Mouse (Mus musculus): ENCODE results near the gene Bclaf1. TPM values are rescaled to one million over a fixed set of nuclear protein-coding genes. Genes with fewer than 3 reads are reported as not detected.

Gene Bclaf1
- polyA plus RNA-seq, 1 experiment: 22.3 TPM

- DNase-seq (ENCODE audit: low read depth): no peak
These were observed 5.2 kb downstream of the Bclaf1 start for GRCm38 (mm10) chr10:20317466-20317865.

DNA sequence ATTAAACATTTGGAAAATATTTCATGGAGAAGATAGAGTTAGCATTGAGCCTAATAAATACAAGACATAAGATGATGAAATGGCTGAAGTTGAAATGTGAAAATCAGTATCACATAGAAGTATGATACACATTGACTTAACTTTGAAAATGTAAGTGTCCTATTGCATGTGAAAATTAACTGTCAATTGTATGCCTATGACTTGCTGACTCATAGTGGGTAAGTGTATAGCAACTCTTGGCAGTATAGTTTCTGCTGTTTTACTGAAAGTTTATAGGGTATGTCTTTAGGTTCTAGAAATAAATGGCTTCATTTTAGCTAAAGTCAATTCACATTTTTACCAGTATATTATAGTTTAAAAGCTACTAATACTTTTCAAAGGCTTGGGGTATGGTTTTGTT is 14.0 kb downstream of the Bclaf1 start:
- no peak for DNase-seq (ENCODE audit: low read depth)

GRCm38 (mm10) chr10:20331262-20331661 is 19.0 kb downstream of the Bclaf1 start:
- DNase-seq (ENCODE audit: low read depth): no peak

DNA sequence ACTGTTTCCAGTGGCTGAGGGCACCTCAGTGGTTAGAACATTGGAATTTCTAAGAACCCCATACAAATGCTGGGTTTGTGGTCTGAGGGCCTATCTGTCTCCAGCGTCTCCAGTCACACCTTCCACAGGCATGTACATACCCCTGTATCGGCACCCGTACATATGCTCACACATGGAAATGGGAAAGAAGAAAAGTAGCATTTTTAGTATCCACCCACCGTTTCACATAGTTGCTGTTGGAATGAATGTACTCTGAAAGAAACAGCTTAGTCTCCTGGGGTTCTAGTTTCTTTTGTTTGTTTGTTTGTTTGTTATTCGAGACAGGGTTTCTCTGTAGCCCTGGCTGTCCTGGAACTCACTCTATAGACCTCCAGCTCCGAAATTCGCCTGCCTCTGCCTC is 25.6 kb downstream of the Bclaf1 start:
- DNase-seq (ENCODE audit: low read depth): no peak

GRCm38 (mm10) chr10:20345736-20346135 is 33.5 kb downstream of the Bclaf1 start:
- DNase-seq (ENCODE audit: low read depth): peak; percentile 99

- DNase-seq (ENCODE audit: low read depth): peak; percentile 65
These were observed 35.3 kb downstream of the Bclaf1 start, which contains the start of gene Mtfr2 for GRCm38 (mm10) chr10:20347285-20348214. TSS of gene Mtfr2 (plus strand) at chr10:20347770.

GRCm38 (mm10) chr10:20348894-20349293 is 36.6 kb downstream of the Bclaf1 start:
- DNase-seq (ENCODE audit: low read depth): no peak

DNA sequence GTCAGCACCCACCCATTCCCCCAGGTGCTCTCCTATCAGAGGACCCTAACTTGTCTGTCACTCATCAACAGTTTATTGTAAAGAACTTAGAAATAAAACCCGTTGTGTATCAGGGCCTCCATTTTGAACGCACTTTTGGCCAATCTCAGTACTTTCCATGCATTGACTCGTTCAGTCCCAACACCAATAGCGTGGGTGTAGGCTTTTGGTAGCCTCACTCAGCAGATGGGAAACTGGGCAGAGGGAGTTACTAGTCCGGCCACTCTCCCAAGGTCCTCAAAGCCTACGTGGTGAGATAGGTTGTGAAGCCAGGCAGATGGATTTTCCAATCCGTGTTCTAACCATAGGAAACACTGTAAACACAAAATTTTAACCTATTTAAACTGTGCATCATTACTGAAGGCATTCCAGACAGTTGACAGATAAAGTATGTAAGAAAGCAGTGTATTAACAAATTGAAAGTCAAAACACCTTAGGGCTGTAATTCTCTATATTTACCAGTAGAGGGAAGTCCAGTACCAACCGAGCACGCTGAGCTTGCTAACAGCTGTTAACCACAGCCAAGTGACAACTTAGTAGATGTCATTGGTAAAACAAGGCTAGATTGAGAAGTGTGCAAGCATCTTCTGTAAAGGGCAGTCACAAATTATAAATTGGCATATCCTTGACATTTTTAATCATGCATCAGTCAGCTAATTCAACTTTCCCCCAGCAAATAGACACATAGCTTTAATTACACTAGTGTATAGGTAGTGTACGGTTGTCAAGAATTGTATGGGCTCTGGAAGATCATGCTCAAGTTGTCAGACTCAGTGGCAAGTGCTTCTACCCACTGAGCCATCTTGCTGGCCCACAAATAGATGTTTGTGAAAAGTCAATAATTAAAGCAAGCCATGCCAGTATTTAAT is 49.5 kb downstream of the Bclaf1 start:
- DNase-seq (ENCODE audit: low read depth): no peak

DNA sequence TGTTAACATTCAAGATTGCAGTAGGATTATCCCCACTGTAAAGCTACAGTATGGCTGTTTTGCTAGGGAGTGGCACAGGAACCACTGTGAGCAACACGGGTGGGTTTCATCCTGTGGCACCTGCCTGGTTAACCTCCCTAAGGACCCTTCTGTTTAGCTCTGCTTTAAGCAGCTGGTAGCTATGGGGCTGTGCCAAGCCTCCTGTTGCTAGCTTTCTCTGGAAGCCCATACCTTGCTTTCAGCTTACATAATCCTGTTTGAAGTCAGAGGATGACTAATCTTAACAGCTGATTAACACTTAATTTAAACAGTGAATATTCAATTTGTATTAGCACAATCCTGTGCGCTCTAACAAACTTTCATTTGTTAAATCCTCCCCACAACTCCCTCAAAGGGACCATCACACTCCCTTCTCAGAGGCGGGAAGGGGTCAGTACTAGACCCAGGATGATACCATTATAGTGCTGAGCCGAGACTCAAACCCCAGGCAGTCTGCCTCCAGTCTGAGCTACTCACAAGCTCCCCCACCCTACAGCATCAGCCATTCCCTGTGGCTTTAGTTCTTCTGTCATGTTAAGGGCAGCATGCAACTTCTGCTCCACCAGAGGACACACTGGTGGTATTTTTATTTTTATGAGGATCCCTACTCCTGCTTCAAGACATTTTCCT is 50.3 kb downstream of the Bclaf1 start:
- no peak for DNase-seq (ENCODE audit: low read depth)

GRCm38 (mm10) chr10:20372046-20372445 is 59.8 kb downstream of the Bclaf1 start:
- DNase-seq (ENCODE audit: low read depth): no peak

DNA sequence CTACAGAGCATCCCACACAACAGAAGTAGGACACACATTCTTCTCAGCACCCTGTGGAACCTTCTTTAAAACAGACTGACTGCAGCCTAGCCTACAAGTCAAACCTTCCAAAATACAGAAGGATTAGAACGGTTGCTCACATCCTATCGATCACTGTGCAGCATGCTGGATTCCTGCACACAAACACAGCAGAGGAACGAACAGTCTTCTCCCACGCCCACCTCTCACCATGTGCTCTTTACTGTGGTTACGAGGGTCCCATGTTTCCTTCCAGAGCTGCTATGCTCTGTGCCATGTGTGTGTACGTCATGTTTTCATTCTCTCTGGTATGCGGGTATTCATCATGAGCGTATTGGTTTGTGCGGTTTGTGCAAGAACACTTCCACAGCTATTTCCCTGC is 65.4 kb downstream of the Bclaf1 start:
- DNase-seq (ENCODE audit: low read depth): no peak

DNA sequence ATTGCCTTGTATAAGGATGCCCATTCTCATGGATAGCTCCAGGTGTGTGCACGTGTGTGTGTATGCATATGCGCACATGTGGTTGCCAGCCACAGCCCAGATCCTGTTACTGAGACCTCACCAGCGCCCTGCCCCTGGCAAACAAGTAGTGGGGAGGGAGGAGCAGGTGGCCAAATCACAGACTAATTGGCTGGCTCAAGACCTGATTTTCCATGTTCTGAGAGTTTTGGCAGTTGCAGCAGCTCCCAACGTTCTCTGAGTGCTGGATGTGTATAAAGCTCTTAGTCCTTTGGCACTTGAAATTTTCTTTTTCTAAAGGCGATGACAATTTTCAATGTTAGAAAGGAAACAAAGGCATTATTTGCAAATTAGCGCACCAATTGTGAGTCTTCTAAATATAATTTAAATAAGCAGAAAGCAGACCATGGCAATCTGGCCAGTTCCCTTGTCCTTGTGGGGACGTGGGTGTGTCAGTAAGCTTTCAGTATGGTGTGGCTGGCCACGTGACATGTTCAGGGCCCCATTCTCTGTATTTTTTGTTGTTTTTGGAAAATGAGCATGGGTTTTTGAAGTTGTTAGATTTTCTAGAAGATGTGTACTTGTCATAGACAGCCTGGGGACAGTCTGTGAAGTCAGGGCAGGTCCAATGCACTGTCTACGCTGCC is 66.9 kb downstream of the Bclaf1 start:
- DNase-seq (ENCODE audit: low read depth): no peak

- DNase-seq (ENCODE audit: low read depth): no peak
These were observed 68.5 kb downstream of the Bclaf1 start for GRCm38 (mm10) chr10:20380798-20381197.

DNA sequence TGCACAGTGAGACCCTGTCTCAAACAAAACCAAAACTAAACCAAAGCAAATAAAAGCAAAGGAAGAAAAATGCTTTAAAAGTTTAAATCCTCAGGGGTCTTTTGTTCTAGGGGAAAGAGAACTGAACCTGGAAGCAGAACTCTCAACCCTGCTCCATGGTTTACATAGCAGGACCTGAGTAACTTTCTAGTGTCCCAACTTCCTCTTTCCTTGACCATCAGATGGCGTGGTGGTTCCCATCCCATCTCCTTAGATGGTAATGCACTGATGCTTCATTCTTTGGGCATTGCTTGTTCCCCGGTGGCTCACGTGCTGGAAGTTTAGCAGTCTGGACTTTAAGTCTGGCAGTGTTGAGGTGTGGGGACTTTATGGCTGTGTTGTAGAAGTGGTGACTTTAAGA is 69.1 kb downstream of the Bclaf1 start:
- DNase-seq (ENCODE audit: low read depth): no peak

DNA sequence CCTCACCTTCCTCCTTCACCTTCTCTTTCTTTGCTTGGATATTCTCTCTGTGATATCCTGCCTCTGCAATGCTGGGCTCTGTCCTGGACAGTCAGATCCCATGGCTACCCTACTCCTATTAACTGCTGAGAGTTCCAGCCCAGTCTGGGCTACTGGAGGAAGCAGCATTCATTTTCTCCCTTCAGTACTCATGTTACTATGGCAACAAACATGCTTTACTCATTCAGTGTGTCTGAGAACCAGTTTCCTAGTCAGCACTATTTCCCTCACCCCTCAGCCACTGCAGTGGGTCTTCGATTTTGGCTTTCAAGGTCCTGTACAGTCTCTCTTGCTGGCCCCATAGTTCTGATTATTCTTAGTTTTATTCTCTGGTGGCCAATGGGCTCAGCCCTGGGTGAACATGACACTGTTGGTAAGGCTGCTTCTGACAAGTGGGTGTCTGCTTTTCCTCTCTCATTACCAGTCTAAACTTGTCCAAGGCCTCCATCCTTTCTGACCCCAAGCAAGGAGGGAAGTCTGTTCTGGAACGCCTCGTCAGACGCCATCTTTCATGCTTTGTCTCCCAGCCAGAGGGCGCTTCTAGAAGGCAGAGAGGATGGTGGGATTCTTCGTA is 70.6 kb downstream of the Bclaf1 start:
- no peak for DNase-seq (ENCODE audit: low read depth)

DNA sequence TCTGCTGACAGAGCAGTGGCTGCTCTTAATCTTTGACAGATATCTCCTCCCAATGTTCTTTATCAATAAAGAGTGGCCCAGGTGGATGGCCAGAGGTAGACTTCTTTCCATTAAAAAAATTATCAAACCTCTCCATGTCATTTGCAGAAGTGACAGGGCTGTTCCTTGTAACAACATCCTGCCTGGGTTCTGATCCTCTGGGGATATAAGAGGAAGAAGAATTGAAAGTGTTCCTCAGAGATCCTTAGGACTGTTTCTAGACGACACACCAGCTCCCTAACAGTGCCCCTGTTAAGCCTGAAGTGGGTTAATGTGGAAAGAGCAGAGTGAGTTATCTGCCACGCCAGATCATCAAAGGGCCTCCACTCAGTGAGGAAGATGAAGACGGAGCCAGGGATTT is 78.3 kb downstream of the Bclaf1 start:
- DNase-seq (ENCODE audit: low read depth): no peak

Other genes with a start within 250 kb of the Bclaf1 start
- gene Map7, start 164.0 kb upstream of the Bclaf1 start, polyA plus RNA-seq (2012; rRNA removed): 23.3 and 36.3 TPM in 2 replicates
- 0.39 and 0.47 TPM in 2 replicates for gene Mtfr2, start 35.3 kb downstream of the Bclaf1 start, polyA plus RNA-seq (2012; rRNA removed)

Data from gonadal fat pad, adult 2 months (tissue).